Mouse (Mus musculus) liver, embryonic 11.5 days (tissue): ENCODE results near the gene Bik. TPM values are rescaled to one million over a fixed set of nuclear protein-coding genes. Genes with fewer than 3 reads are reported as not detected.
"Not testable (repeated sequence)": the region's sequence is repeated elsewhere in the genome, so short reads cannot be mapped to it uniquely, and the experiment has no call there.

Source experiments
- ATAC-seq: fragments of 200-750 bp; cut with Nextera tagmentation; replicated peaks from 2 replicates; pipeline ENCODE4 v1.8.0; 2017; ENCODE audit warnings: moderate number of reproducible peaks, mild to moderate bottlenecking, moderate TSS enrichment, moderate library complexity; ENCODE audit not compliant: low FRiP score
- DNase-seq: peaks from one replicate; pipeline ENCODE4 v3.0.0-alpha.2; 2017; ENCODE audit warnings: low spot score
- H3K27ac ChIP-seq: fragments of 300-500 bp; sonication (generic); 2 replicates; pipeline ENCODE4 v1.5.1; 2014; ENCODE audit warnings: mild to moderate bottlenecking, low read depth, low read length, control low read depth
- H3K27me3 ChIP-seq: fragments of 300-500 bp; sonication (generic); replicated peaks from 2 replicates; pipeline ENCODE4 v1.6.1; 2014; ENCODE audit warnings: low read length, mixed read lengths; ENCODE audit not compliant: control insufficient read depth, insufficient read depth
- H3K36me3 ChIP-seq: fragments of 300-500 bp; sonication (generic); 2 replicates; pipeline ENCODE4 v1.6.1; 2014; ENCODE audit warnings: mild to moderate bottlenecking, low read length, moderate library complexity, mixed read lengths; ENCODE audit not compliant: control insufficient read depth, insufficient read depth
- H3K4me1 ChIP-seq: fragments of 300-500 bp; sonication (generic); replicated peaks from 2 replicates; pipeline ENCODE4 v1.6.1; 2014; ENCODE audit warnings: low read length, mixed read lengths; ENCODE audit not compliant: control insufficient read depth, insufficient read depth
- H3K4me2 ChIP-seq: fragments of 300-500 bp; sonication (generic); 2 replicates; pipeline ENCODE4 v1.6.1; 2014; ENCODE audit warnings: mild to moderate bottlenecking, control low read depth, moderate library complexity
- H3K4me3 ChIP-seq: fragments of 300-500 bp; sonication (generic); 2 replicates; pipeline ENCODE4 v1.5.1; 2014; ENCODE audit warnings: low read depth, low read length, control low read depth
- H3K9ac ChIP-seq: fragments of 300-500 bp; sonication (generic); 2 replicates; pipeline ENCODE4 v1.6.1; 2014; ENCODE audit warnings: low read depth, low read length, control low read depth
- H3K9me3 ChIP-seq: fragments of 300-500 bp; sonication (generic); 2 replicates; pipeline ENCODE4 v1.6.1; 2016; ENCODE audit warnings: low read length, inconsistent platforms, mixed read lengths; ENCODE audit not compliant: control insufficient read depth
- WGBS: fragments of 180-500 bp; shearing (Covaris S2); extraction: QIAGEN DNeasy Blood & Tissue Kit; methylation state at CpG from one replicate; pipeline ENCODE4 v1.1.7; 2014; 5-methylcytosine and 5-hydroxymethylcytosine counted together
- polyA plus RNA-seq: library from polyadenylated mRNA; unstranded; fragments of >200 nt; fragmentation: Nextera tagmentation; extraction: Ambion mirVana; gene quantifications from 2 replicates; pipeline ENCODE4 v1.2.1, GENCODE M21; 2014

The Bik gene
- polyA plus RNA-seq, 1 experiment from 2014 or later = 4.0 TPM

- Histone ChIP-seq H3K27ac (no peak overlapping the region), H3K27me3 (no peaks in the 10 kb centered on the region), H3K4me2 (no peak overlapping the region), H3K4me1 (peaks cover 3% of the 10 kb centered on the region; the same call in 1 of the 2 replicates), H3K9ac (no peak overlapping the region), H3K9me3 (no peaks in the 10 kb centered on the region), H3K4me3 (no peak overlapping the region), H3K36me3 (no peaks in the 10 kb centered on the region)
- DNase-seq (no peak), ATAC-seq (no peak)
- 51% methylated on average over 3 of the region's 3 CpGs for WGBS
These were observed 26.3 kb upstream of the Bik start for GRCm38 (mm10) chr15:83500352-83500751.

- H3K4me1 ChIP-seq, H3K27me3 ChIP-seq, H3K36me3 ChIP-seq, DNase-seq, ATAC-seq, H3K4me3 ChIP-seq, H3K9ac ChIP-seq, H3K9me3 ChIP-seq, H3K4me2 ChIP-seq, H3K27ac ChIP-seq: not testable (repeated sequence)
- WGBS = 62% methylated on average over 6 of the region's 6 CpGs
These were observed 25.2 kb upstream of the Bik start for GRCm38 (mm10) chr15:83501483-83501882.

GRCm38 (mm10) chr15:83509950-83510804, 16.5 kb upstream of the Bik start:
- H3K4me1 ChIP-seq = 0 out of 2 replicates have a peak, but pooled peaks cover 3% of the 10 kb centered on the region
- H3K9ac ChIP-seq = peak overlapping the region; percentile 62
- H3K27me3 ChIP-seq = no peaks in the 10 kb centered on the region
- peak; percentile 55; the same call in 1 of the 2 replicates for ATAC-seq
- H3K9me3 ChIP-seq = no peaks in the 10 kb centered on the region
- H3K27ac ChIP-seq = peak overlapping the region; percentile 35; the same call in 1 of the 2 replicates
- 28% methylated on average over 17 of the region's 17 CpGs for WGBS
- no peak for DNase-seq
- H3K36me3 ChIP-seq = no peaks in the 10 kb centered on the region
- peak overlapping the region; percentile 89 for H3K4me2 ChIP-seq
- H3K4me3 ChIP-seq = peak overlapping the region; percentile 62

- peak; percentile 92 for DNase-seq
These were observed 15.8 kb upstream of the Bik start, which contains the start of gene Ttll1 for GRCm38 (mm10) chr15:83510805-83511405. Gene Ttll1 (minus strand): TSS chr15:83510893.

GRCm38 (mm10) chr15:83512489-83513281, 14.0 kb upstream of the Bik start:
- no peak for ATAC-seq

More at GRCm38 (mm10) chr15:83510805-83511405, 15.8 kb upstream of the Bik start, which contains the start of gene Ttll1:
- ATAC-seq = peak; percentile 93
- no peaks in the 10 kb centered on the region for H3K27me3 ChIP-seq
- peak within 1 kb of the TSS; percentile 35; the same call in 1 of the 2 replicates for H3K27ac ChIP-seq
- 8% methylated on average over 41 of the region's 41 CpGs for WGBS
- H3K9me3 ChIP-seq = no peaks in the 10 kb centered on the region
- 0 out of 2 replicates have a peak, but pooled peaks cover 3% of the 10 kb centered on the region for H3K4me1 ChIP-seq
- H3K9ac ChIP-seq = peak within 1 kb of the TSS; percentile 62
- H3K36me3 ChIP-seq = no peaks in the 10 kb centered on the region
- peak within 1 kb of the TSS; percentile 89 for H3K4me2 ChIP-seq
- H3K4me3 ChIP-seq = peak within 1 kb of the TSS; percentile 62

GRCm38 (mm10) chr15:83515018-83515417, 11.6 kb upstream of the Bik start:
- H3K27me3 ChIP-seq = no peaks in the 10 kb centered on the region
- no peak for ATAC-seq
- no peak overlapping the region for H3K9ac ChIP-seq
- no peak for DNase-seq
- H3K9me3 ChIP-seq = no peaks in the 10 kb centered on the region
- H3K4me1 ChIP-seq = 0 out of 2 replicates have a peak, but pooled peaks cover 3% of the 10 kb centered on the region
- no peak overlapping the region for H3K4me3 ChIP-seq
- H3K36me3 ChIP-seq = no peaks in the 10 kb centered on the region
- H3K4me2 ChIP-seq = no peak overlapping the region
- 64% methylated on average over 5 of the region's 5 CpGs for WGBS
- H3K27ac ChIP-seq = no peak overlapping the region

More at GRCm38 (mm10) chr15:83512489-83513281, 14.0 kb upstream of the Bik start:
- WGBS = 55% methylated on average over 13 of the region's 13 CpGs
- no peaks in the 10 kb centered on the region for H3K36me3 ChIP-seq
- H3K4me3 ChIP-seq = no peak overlapping the region
- no peak overlapping the region for H3K4me2 ChIP-seq
- H3K9me3 ChIP-seq = no peaks in the 10 kb centered on the region
- H3K4me1 ChIP-seq = 0 out of 2 replicates have a peak, but pooled peaks cover 3% of the 10 kb centered on the region
- H3K27ac ChIP-seq = no peak overlapping the region
- no peak for DNase-seq
- H3K9ac ChIP-seq = no peak overlapping the region
- H3K27me3 ChIP-seq = no peaks in the 10 kb centered on the region

GRCm38 (mm10) chr15:83518215-83519048, 8.2 kb upstream of the Bik start:
- DNase-seq = peak; percentile 51
- H3K36me3 ChIP-seq = no peaks in the 10 kb centered on the region
- H3K27me3 ChIP-seq = no peaks in the 10 kb centered on the region
- H3K4me1 ChIP-seq = peaks cover 4% of the 10 kb centered on the region
- no peak overlapping the region; the same call in 1 of the 2 replicates for H3K4me2 ChIP-seq
- ATAC-seq = no peak; the same call in 1 of the 2 replicates
- H3K27ac ChIP-seq = no peak overlapping the region
- no peak overlapping the region for H3K9ac ChIP-seq
- 33% methylated on average over 20 of the region's 20 CpGs for WGBS
- no peak overlapping the region for H3K4me3 ChIP-seq
- no peaks in the 10 kb centered on the region for H3K9me3 ChIP-seq
